Mouse (Mus musculus) spleen, postnatal 36 days (tissue): Measurements from ENCODE around the gene Arntl.

Experiments
- DNase-seq, 2 experiments: peaks; one replicate each; pipeline ENCODE4 v3.0.0; 2022; ENCODE audit warnings: low spot score in 2 of 2, mixed read lengths in 1 of 2

Gene Arntl

DNA sequence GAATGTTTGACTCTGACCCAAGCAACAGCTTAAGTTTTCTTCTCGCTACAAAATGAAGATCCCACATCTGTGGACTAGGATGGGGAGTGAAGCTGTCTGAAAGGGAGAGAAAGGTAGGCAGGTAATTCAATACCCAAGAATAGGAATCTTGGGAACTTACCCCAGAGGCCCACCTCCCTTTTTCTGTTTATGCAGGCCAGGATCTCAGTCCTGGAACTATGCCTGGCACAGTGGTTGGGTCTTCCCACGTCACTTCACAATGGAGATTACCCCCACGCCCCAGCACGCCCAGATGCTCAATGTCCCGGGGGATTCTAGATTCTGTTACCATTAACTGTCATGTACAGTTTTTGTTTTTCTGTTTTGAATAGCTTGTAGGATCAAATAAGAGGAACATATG is 84.5 kb downstream of the Arntl start:
- no peak for DNase-seq

DNA sequence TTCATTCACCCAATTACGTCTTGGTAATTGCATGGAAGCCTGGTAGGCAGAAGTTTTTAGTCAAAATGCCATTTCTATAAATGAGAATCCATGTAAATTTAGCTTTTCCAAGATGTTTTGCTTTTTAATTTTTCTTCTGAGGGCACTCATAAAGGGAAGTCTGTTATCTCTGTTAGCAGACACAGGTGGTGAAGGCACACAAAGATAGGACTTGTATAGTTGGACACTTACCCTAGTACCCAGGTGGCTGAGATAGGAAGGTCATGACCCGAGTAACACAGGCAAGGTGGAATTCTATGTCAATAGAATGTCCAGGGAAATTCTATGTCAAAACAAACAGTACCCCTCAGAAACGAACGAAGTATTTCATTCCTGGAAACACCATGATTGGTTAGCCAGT is 84.9 kb downstream of the Arntl start:
- no peak for DNase-seq

DNA sequence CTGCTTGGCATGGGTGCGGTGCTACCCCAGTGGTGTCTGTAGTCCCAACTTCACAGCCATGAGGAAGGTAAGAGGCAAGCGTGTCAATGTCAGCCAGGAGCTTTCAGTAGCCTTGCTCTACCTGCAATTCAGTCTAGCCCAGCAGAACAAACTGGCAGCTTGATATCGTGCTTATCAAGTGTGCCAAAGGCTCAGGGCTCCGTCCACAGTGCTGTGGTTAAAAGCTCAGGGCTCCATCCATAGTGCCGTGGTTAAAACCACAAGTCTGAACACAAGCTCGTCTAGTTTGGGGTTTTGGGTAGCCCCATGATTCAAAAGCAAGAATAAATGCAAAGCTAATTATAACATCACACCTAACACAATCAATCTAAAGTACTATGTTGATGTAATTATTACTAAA is 87.3 kb downstream of the Arntl start:
- DNase-seq, result no peak

DNA sequence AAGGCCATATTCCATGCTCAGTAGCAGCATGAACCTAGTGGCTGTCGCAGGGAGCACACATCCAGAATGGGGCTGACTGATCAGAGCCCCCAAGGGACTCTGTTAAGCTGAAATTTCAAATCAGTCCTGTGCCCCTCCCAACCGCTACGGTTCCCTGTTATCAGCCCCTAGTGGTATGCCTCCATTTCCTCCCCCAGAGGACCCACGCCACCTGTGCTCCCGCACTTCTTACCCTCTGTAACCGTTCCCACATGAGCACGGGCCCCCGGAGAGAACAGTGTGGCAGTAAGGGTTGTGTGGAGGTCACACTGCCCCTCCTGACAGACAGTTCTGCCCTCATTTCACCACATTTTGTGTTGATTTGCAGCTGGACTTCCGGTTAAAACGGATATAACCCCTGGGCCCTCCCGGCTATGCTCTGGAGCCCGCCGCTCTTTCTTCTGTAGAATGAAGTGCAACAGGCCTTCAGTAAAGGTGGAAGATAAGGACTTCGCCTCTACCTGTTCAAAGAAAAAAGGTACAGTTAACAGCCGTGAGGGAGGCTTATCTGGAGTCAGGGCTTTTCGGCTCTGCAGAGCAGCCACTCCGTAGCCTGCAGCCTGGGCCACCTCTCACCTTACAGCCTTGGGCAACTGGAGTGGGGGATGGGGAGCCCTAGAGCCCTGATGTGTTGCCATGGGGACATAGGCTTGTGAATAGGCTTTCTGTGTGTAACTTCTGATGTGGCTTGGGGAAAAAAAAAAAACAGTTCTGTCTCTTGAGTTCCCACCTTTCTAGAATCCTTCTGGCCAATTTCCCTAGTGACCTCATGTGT is 88.0 kb downstream of the Arntl start:
- peak; percentile 8 to 17 for DNase-seq

DNA sequence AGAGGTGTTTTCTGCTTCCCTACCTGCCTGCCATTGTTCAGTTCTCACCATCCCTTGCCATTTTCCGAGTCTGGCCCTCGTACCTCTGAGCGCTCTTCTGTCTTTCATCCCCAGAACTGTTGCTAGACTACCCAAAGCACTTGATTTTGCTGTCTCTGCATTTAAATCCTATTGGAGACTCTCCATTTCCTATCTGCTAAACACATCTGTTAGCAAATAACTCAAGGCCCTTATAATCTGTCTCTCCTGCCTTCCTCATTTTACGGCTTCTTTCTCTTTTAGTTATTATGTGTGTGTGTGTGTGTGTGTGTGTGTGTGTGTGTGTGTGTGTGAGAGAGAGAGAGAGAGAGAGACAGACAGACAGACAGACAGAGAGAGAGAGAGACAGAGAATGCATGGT is 90.5 kb downstream of the Arntl start:
- no peak for DNase-seq

DNA sequence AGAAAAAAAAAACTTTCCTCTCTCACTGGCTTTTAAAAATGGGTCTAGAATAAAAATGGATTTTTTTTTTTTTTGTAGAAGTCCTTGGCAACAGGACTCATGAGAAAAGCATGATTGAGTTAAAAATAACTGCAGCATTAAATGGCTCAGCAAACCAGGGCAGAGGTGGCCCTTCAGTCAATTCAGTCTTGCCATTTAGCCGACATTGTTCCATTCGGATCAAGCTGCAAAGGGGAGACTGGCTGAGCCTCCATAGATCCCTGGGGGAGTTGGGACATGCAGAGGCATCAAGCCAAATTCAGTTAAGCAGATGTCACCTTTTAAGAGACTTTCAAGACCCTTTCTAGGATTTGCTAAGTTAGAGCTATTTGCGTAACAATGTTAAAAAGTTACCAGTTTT is 102.9 kb downstream of the Arntl start:
- no peak for DNase-seq

DNA sequence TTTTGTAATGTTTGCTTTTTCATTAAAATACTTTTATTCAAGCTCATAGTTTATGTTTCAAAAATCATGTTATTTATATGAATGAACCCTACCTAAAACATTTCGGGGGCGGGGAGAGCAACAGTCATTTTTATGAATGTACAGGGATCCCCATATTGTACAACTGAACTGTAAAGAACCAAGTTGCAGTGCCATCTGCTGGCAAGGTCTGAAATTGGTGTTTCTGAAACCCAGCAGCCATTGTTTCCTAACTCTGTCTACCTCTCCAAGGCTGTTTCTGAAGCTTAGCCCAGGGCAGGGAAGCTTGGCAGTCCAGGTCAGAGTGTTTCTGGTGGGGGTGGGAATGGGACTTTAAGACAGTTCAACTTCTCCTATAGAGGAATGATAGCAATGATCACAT is 104.5 kb downstream of the Arntl start:
- peak; percentile 19 to 25 for DNase-seq

DNA sequence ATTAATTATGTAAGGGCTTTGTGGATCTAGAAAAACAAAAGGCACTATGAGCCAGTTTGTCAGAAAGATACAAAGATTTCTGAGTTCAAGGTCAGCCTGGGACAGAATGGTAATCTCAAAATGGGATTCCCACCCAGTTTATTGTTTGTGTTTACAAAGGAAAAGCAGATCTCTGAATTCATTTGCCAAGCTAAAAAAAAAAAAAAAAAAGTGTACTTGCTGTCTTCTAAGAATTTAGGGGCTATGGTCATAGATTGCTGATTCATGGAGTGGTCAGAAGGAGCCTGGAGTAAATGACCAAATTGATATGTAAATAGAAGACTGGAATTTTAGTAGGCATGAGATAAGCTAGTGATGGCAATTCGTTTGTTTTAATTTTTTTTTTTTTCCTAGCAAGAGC is 112.9 kb downstream of the Arntl start:
- no peak for DNase-seq

DNA sequence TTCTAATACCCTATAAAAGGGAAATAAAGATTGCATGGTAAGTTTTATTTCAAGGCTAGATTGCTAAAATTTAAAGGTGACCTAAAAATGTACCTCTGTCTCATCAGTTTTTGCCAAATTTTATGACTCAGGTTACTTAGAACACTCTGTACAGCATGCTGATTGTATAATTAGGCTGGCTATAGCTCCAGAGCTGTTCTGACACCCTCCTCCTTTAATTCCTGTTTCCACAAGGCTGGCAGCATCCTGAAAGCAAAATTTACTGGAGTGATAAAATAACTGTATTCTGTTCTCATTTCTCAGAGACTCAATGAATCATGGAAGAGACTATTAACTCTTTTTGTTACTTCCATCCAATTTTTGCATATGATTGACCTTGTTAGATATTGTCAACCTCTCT is 126.8 kb downstream of the Arntl start:
- no peak for DNase-seq

DNA sequence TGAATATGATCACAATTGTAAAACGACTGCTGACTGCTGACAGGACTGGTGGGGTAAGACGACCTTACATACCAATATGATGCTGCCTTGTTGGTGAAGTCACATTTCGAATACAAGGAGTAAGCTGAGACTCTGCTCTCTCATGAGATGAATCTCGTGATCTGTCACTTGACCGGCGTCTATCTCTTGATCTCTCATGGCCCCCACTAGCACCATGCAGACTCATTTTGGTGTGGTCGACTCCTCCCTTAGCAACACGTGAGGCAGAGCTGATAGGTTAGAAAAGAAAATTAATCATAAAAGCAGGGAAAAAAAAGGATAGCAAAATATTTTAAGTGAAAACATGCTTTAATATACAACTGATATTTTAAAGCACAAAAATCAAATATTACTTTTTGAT is 128.0 kb downstream of the Arntl start:
- no peak for DNase-seq

DNA sequence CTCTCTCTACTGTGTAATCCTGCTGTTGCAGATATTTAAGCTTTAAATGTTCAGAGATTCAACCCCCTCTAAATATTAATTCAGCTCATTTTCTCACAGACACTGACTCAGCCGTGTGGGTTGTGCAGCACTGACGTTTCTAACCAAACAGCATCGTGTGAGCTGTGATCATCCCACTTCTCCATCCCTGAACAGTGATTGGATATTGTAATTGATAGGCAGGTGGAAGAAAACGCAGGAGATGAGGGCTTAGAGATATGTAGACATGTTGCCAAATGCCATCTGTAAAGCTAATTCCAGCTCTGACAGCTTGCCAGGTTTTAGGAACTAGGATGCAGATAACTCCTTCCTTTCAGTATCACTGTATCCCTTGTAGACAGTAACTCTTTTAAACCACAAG is 140.0 kb downstream of the Arntl start:
- no peak for DNase-seq

DNA sequence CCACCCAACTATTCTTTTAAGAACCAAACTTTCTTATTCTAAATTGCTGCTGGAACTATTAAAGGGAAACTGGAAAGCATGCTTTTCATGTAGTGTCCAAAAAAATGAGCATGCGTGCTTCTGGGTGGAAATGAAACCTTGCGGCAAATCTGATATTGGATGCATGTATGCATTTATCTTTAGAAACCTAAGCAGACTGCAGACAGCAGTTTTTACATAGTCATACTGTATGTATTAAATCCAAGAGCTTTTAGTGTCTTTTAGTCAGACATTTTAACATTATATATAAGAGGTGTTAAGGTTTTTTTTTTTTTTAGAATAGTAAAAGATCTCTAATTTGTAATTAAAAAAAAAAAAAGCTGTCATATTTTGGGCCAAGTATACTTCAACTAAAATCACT is 140.4 kb downstream of the Arntl start:
- no peak for DNase-seq

DNA sequence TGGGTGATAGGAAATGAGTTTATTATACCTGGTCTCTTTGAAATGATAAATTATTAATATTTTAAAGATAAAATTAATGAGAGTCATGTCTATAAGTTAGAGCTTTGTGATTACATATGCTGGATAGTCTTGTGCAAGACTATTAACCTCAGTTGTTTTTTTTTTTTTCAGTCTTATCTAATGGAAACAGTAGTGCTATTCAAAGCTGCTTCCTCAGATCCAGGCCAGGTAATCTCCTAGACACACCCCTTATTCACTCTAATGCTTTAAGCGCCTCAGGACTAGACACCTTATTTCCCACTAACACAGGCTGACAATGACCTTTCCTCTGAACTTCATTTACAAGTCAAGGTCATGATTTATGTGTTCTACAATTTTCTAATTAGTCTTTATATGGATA is 141.8 kb downstream of the Arntl start:
- no peak for DNase-seq
